Mouse (Mus musculus): ENCODE data around the gene Klhl2.

DNA sequence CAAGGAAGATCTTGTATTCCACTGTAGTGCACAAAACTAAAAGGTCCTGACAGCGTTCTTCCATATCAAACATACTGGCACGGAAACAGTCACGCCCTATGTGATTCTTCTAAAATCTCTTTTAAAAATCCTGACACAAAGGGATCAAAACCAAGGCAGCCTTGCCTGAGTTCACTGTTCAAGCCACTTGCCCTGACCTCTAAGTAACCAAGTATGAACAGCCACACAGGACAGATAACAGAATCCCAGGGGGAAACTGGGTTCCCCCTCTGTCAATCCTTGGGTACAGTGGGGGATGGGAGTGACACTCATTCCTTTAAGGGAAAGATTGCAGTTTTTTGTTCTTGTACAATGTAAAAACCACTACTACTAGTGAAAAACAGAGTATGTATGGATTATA is 19.9 kb downstream of the Klhl2 start:
- TF ChIP-seq CTCF (IDR thresholded peaks at IDR 0.05; ENCODE audit: borderline replicate concordance, extremely low read depth, insufficient read depth, insufficient read length) (no peak), POLR2A (IDR thresholded peaks at IDR 0.05; ENCODE audit: borderline replicate concordance, extremely low read depth, insufficient read depth, insufficient read length, poor library complexity, severe bottlenecking) (no peak)

Measured in brain, embryonic 14.5 days (tissue).